Mouse (Mus musculus): ENCODE measurements at regions not wholly inside any gene's neighbourhood (a gene's known extent, or its start where the extent isn't known, plus 50 kb on each side); places are given as distances from the start of the nearest gene placed in this dataset.

GRCm38 (mm10) chr1:92733732-92734131 is 85.1 kb upstream of the Otos start:
- Histone ChIP-seq H3K4me3 (ENCODE audit: extremely low read depth, insufficient read depth, insufficient read length) (no peak overlapping the region), H3K27ac (ENCODE audit: insufficient read depth, low read length) (no peak overlapping the region), H3K4me1 (ENCODE audit: control insufficient read depth, insufficient read depth, insufficient read length) (no peaks in the 10 kb centered on the region), H3K27me3 (ENCODE audit: control insufficient read depth, insufficient read depth, low read length) (no peaks in the 10 kb centered on the region), H3K36me3 (ENCODE audit: control insufficient read depth, insufficient read depth, low read length) (no peaks in the 10 kb centered on the region)
- WGBS: 80% methylated on average over 8 of the region's 8 CpGs
- no peak for DNase-seq (ENCODE audit: low read depth in 1 of 2, low spot score in 2 of 2)
- no peak for TF ChIP-seq CTCF (IDR thresholded peaks at IDR 0.05; ENCODE audit: extremely low read depth, insufficient read depth, insufficient read length, insufficient replicate concordance)

DNA sequence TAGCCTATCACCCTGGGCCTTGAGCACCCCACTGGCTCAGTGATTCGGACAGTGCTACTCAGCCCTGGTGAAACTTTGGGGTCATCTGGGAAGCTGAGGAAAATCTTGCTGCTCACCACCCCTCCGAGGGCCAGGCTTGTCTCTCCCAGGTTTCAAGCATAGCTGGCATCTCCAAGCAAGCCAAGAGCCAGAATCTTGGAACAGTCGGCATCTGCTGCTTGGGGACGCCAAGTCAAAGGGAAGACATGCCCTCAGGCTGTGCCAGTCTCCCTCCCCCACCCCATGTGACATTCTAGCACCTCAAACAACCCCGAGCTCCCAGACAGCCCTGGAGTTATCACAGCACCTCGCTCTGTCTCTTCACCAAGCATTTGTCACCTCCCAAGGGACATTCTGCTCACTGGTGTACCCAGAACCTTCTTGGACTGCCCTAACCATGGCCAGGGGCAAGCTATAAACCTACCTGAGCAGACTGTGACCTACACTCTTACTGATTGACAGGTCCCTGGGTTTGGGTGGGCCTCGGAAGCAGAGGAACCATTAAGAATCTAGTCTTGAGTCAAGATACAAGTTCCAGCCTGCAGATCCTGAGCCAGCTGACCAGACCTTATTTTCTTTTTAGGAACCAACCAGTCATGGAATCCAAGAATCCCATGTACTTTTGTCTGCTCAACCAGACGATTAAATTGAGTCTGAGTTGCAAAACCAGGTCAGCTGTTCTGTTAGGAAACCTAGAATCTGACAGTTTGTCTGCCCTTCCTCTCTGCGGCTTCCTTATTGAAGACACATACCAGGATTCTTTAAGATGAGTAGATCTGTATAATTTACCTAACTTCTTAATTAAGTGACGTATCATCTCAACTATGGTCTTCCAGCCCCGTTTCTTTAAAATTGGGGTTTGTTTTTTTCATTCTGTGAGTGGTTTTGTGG is 83.0 kb upstream of the Otos start:
- no peak for TF ChIP-seq POLR2A (IDR thresholded peaks at IDR 0.05; ENCODE audit: low read depth, low read length)
- TF ChIP-seq CTCF (IDR thresholded peaks at IDR 0.05; ENCODE audit: extremely low read depth, insufficient read depth, insufficient read length, insufficient replicate concordance): no peak
- 83% methylated on average over 11 of the region's 11 CpGs for WGBS
- Histone ChIP-seq H3K27ac (ENCODE audit: insufficient read depth, low read length) (no peak overlapping the region), H3K4me3 (ENCODE audit: extremely low read depth, insufficient read depth, insufficient read length) (no peak overlapping the region), H3K36me3 (ENCODE audit: control insufficient read depth, insufficient read depth, low read length) (no peaks in the 10 kb centered on the region), H3K27me3 (ENCODE audit: control insufficient read depth, insufficient read depth, low read length) (no peaks in the 10 kb centered on the region), H3K4me1 (ENCODE audit: control insufficient read depth, insufficient read depth, insufficient read length) (no peaks in the 10 kb centered on the region)
- DNase-seq (ENCODE audit: low read depth in 1 of 2, low spot score in 2 of 2): no peak

- no peak overlapping the region for H3K4me3 ChIP-seq (ENCODE audit: extremely low read depth, insufficient read depth, insufficient read length)
- H3K4me1 ChIP-seq (ENCODE audit: control insufficient read depth, insufficient read depth, insufficient read length): no peaks in the 10 kb centered on the region
- no peak for DNase-seq (ENCODE audit: low read depth in 1 of 2, low spot score in 2 of 2)
- no peak overlapping the region for H3K27ac ChIP-seq (ENCODE audit: insufficient read depth, low read length)
- H3K27me3 ChIP-seq (ENCODE audit: control insufficient read depth, insufficient read depth, low read length): no peaks in the 10 kb centered on the region
- H3K36me3 ChIP-seq (ENCODE audit: control insufficient read depth, insufficient read depth, low read length): no peaks in the 10 kb centered on the region
- TF ChIP-seq CTCF (IDR thresholded peaks at IDR 0.05; ENCODE audit: extremely low read depth, insufficient read depth, insufficient read length, insufficient replicate concordance) (no peak), POLR2A (IDR thresholded peaks at IDR 0.05; ENCODE audit: low read depth, low read length) (no peak)
- WGBS: 79% methylated on average over 6 of the region's 6 CpGs
These were observed 81.9 kb upstream of the Otos start for GRCm38 (mm10) chr1:92730576-92730975.

DNA sequence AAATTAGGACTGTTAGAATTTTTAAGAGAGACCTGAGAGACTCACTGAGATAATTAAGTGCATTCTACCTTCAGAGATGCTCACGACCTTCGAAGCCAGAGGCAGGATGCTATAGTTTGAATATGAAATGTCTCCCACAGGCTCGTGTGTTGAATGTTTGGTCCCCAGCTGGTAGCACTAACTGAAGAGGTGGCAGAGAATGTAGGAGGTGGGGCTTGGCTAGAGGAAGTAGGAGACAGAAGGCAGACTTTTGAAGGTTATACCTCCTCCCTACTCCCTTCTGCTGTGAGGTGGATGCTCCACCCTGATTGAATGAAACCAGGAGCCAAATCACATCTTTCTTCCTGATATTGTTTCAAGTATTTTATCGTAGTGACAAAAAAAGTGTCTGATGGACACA is 79.3 kb upstream of the Otos start:
- no peak overlapping the region for H3K27ac ChIP-seq (ENCODE audit: insufficient read depth, low read length)
- H3K4me1 ChIP-seq (ENCODE audit: control insufficient read depth, insufficient read depth, insufficient read length): no peaks in the 10 kb centered on the region
- WGBS: 69% methylated on average over 4 of the region's 4 CpGs
- no peak overlapping the region for H3K4me3 ChIP-seq (ENCODE audit: extremely low read depth, insufficient read depth, insufficient read length)
- TF ChIP-seq POLR2A (IDR thresholded peaks at IDR 0.05; ENCODE audit: low read depth, low read length) (no peak), CTCF (IDR thresholded peaks at IDR 0.05; ENCODE audit: extremely low read depth, insufficient read depth, insufficient read length, insufficient replicate concordance) (no peak)
- no peak for DNase-seq (ENCODE audit: low read depth in 1 of 2, low spot score in 2 of 2)
- H3K27me3 ChIP-seq (ENCODE audit: control insufficient read depth, insufficient read depth, low read length): no peaks in the 10 kb centered on the region
- H3K36me3 ChIP-seq (ENCODE audit: control insufficient read depth, insufficient read depth, low read length): no peaks in the 10 kb centered on the region

DNA sequence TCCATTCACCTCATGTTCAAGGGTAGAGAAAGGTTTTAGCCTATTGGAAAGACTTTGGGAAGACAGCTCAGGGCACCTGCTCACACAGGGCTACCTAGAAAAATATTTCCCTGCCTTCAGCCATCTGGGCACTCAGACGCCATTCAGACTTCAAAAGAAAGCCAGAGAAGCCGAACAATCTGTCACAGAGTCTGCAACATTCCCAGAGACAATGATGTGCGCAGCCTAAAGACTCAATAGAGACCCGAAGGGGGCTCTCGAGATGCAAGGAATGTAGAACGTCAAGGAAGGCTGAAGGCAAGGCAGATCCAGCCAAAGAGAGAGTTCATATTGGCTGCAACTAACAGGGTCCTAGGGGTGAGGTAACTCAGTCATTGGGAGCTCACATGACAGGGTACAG is 78.7 kb upstream of the Otos start:
- Histone ChIP-seq H3K27me3 (ENCODE audit: control insufficient read depth, insufficient read depth, low read length) (no peaks in the 10 kb centered on the region), H3K27ac (ENCODE audit: insufficient read depth, low read length) (no peak overlapping the region), H3K4me1 (ENCODE audit: control insufficient read depth, insufficient read depth, insufficient read length) (no peaks in the 10 kb centered on the region), H3K36me3 (ENCODE audit: control insufficient read depth, insufficient read depth, low read length) (no peaks in the 10 kb centered on the region), H3K4me3 (ENCODE audit: extremely low read depth, insufficient read depth, insufficient read length) (no peak overlapping the region)
- DNase-seq (ENCODE audit: low read depth in 1 of 2, low spot score in 2 of 2): no peak
- TF ChIP-seq CTCF (IDR thresholded peaks at IDR 0.05; ENCODE audit: extremely low read depth, insufficient read depth, insufficient read length, insufficient replicate concordance): no peak
- TF ChIP-seq POLR2A (IDR thresholded peaks at IDR 0.05; ENCODE audit: low read depth, low read length): no peak
- 86% methylated on average over 6 of the region's 6 CpGs for WGBS

DNA sequence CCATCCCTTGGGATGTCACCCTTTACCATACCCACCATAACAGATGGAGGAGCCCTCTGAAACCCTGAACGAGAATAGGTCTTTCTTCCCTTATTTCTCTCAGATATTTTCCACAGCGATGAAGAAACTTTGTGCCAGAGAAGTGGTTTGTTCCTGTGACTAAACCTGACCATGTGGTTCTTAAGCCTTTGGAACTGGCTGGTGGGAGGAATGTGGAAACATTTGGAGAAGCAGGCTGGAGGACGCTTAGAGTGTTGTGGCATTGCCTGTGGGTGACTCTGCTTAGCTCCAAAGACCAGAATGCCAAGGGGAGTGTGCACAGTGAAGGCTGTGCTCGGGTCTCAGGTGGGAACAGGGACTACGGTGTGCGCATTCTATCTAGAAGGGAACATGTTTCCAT is 77.7 kb upstream of the Otos start:
- Histone ChIP-seq H3K4me1 (ENCODE audit: control insufficient read depth, insufficient read depth, insufficient read length) (no peaks in the 10 kb centered on the region), H3K36me3 (ENCODE audit: control insufficient read depth, insufficient read depth, low read length) (no peaks in the 10 kb centered on the region), H3K4me3 (ENCODE audit: extremely low read depth, insufficient read depth, insufficient read length) (no peak overlapping the region), H3K27me3 (ENCODE audit: control insufficient read depth, insufficient read depth, low read length) (no peaks in the 10 kb centered on the region), H3K27ac (ENCODE audit: insufficient read depth, low read length) (no peak overlapping the region)
- TF ChIP-seq POLR2A (IDR thresholded peaks at IDR 0.05; ENCODE audit: low read depth, low read length) (no peak), CTCF (IDR thresholded peaks at IDR 0.05; ENCODE audit: extremely low read depth, insufficient read depth, insufficient read length, insufficient replicate concordance) (no peak)
- no peak for DNase-seq (ENCODE audit: low read depth in 1 of 2, low spot score in 2 of 2)
- WGBS: 79% methylated on average over 6 of the region's 6 CpGs

GRCm38 (mm10) chr1:92724135-92724534 is 75.5 kb upstream of the Otos start:
- no peak for TF ChIP-seq CTCF (IDR thresholded peaks at IDR 0.05; ENCODE audit: extremely low read depth, insufficient read depth, insufficient read length, insufficient replicate concordance)
- TF ChIP-seq POLR2A (IDR thresholded peaks at IDR 0.05; ENCODE audit: low read depth, low read length): no peak
- no peaks in the 10 kb centered on the region for H3K4me1 ChIP-seq (ENCODE audit: control insufficient read depth, insufficient read depth, insufficient read length)
- no peaks in the 10 kb centered on the region for H3K36me3 ChIP-seq (ENCODE audit: control insufficient read depth, insufficient read depth, low read length)
- no peak overlapping the region for H3K27ac ChIP-seq (ENCODE audit: insufficient read depth, low read length)
- no peak for DNase-seq (ENCODE audit: low read depth in 1 of 2, low spot score in 2 of 2)
- 72% methylated on average over 3 of the region's 3 CpGs for WGBS
- H3K4me3 ChIP-seq (ENCODE audit: extremely low read depth, insufficient read depth, insufficient read length): no peak overlapping the region
- H3K27me3 ChIP-seq (ENCODE audit: control insufficient read depth, insufficient read depth, low read length): no peaks in the 10 kb centered on the region
